Mouse (Mus musculus) lung, adult 2 months (tissue): ENCODE results near the gene Ssr4.

Source experiments
- CTCF ChIP-seq: fragments of 200-500 bp; IDR thresholded peaks from 2 replicates; pipeline ENCODE4 v1.5.1; 2011; ENCODE audit warnings: mild to moderate bottlenecking, low read length, control low read depth; ENCODE audit not compliant: insufficient read depth
- POLR2A ChIP-seq: fragments of 200-500 bp; IDR thresholded peaks from 2 replicates; pipeline ENCODE4 v1.6.1; 2011; ENCODE audit warnings: low read depth, mild to moderate bottlenecking, control low read depth, low read length, borderline replicate concordance; ENCODE audit errors: extremely low read depth

DNA sequence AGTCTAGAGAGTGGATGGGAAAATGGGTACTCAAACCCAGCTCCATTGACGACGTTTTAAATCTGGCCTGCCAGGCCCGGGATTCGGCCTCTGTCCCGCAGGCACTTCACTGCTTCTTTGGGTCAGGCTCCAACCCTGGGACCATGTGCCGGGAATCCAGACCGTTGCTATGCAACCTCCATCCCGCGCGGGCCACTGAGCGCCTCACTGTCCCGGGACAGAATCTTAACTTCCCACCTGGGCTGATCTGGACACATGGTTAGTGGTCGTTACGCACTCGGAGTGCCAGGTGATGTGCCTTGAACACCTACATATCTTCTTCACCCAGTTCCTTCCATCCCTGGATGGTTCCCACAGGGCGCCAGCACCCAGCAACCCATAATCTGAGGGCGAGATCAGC is 36.9 kb downstream of the Ssr4 start:
- TF ChIP-seq CTCF (no peak), POLR2A (no peak)
